Mouse (Mus musculus): ENCODE measurements at regions not wholly inside any gene's neighbourhood (a gene's known extent, or its start where the extent isn't known, plus 50 kb on each side); places are given as distances from the start of the nearest gene placed in this dataset.

- no peak for DNase-seq
These were observed 110.1 kb upstream of the Adra1d start for GRCm38 (mm10) chr2:131672223-131672622.

GRCm38 (mm10) chr2:131670876-131671275 lies 108.8 kb upstream of the Adra1d start:
- no peak for DNase-seq

- DNase-seq, result no peak
These were observed 105.8 kb upstream of the Adra1d start for GRCm38 (mm10) chr2:131667874-131668273.

DNA sequence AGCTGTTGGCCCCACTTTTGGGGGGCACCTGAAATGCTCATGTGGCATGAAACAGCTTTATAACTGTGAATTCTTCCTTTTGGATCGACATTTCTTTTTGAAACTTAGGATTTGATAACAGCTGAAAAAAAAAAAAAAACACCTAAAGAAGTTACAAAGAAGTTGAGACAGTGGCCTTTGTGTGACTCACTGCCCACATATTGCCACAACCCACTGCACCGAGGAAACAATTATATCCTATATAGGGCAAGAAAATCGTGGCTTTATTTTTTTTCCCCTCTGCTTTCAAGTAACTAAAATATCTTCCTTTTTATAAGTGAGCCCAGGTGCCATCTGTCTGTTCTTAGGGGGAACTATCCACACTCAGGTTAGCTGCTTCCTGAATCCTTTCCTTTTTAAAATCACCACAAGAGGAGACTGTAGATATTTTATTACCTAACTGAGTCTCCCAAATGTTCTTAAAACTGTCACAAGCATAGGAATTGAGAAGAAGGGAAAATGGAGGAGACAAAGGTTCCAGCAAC lies 104.8 kb upstream of the Adra1d start:
- DNase-seq, result no peak

DNA sequence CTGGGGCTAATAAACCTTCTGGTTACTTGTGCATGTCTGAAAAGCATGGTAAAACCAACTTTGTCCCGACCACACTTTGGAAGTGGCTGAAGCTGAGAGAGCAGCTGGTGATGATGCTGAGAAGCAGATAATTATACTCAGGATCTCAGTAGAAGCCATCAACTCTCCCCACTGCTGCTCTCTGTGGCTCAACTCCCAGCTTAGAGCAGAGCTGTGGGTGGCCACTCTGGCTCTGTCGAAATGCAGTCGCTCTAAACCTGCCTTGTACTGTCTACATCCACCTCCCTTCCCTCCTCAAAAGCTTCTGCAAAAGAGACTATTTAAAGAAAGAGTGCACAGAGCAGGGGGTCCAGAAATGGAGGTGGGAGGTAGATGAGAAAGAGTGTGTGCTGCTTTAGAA lies 102.5 kb upstream of the Adra1d start:
- no peak for DNase-seq

GRCm38 (mm10) chr2:131663199-131663809 lies 101.2 kb upstream of the Adra1d start:
- DNase-seq, result no peak

DNA sequence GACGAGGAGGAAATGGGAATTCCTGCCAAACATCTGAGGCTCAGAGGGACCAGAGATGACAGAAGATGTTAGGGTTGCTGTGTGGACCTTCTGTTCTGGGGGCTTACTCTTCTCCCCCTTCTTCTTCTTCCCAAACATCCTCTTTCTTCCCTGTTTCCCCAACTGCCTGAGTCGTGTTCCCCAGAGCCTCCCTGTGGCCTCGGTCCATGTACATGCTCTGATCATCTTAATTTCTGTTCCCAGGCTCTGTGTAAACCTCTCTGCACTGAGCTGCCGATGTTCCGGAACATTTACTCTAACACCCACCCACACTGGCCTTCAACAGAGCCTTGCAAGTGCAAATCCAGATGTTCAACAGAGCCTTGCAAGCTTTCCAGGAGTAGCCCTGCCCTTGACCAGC lies 90.1 kb upstream of the Adra1d start:
- no peak for DNase-seq

DNA sequence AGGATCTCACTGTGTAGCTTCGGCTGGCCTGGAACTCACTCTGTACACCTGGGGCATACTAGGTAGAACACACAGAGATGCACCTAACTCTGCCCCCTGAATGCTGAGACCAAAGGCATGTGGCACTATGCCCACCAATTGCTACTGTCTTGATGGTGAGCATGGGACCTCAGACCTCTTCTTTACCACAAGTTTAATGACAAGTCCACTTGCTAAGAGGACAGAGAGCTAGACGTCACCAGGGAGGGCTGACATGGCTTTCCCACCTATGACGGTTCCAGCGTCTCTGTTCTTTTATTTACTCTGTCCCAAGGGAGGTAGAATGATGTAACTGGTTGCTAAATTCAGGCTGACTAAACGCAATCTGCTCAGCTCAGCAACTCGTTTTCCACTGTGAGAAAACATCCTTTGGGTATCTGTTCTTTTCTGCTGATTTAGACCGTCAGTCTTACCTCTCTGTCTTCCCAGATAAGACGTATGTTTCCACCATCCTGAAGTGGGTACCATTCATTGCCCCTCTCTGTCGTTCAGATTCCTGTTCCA lies 88.6 kb upstream of the Adra1d start:
- no peak for DNase-seq

DNA sequence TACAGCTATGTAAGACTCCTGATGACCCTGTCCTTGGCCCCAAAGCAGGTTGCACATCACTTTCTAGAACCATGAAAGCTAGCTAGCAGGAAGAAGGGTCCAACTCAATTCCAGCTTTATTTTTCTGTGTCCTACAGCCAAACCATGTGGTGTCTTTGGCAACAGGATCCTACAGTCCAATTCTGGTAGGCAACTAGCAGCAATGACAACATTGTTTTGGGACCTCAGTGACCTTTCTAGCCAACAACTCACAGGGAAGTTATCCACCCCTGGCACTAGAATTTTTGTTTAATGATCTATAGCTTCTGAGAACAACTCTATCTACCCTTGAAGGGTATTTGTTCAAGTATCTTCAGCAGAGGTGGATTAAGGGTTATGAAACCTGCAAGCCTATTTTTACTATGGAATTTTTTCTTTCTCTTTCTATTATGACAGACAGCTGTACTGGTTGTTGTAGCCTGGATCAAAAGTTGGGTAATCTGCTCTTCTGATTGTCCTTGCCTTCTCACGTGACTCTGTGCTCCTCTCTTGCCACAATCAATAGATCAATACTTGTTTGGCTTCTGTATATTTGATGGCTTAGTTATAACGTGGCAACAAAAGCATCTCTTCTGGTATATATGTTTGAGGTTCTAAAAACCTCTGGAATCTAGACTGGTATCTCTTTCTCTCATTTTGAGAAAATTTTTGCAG lies 82.2 kb upstream of the Adra1d start:
- no peak for DNase-seq

GRCm38 (mm10) chr2:131642456-131642855 lies 80.4 kb upstream of the Adra1d start:
- no peak for DNase-seq

DNA sequence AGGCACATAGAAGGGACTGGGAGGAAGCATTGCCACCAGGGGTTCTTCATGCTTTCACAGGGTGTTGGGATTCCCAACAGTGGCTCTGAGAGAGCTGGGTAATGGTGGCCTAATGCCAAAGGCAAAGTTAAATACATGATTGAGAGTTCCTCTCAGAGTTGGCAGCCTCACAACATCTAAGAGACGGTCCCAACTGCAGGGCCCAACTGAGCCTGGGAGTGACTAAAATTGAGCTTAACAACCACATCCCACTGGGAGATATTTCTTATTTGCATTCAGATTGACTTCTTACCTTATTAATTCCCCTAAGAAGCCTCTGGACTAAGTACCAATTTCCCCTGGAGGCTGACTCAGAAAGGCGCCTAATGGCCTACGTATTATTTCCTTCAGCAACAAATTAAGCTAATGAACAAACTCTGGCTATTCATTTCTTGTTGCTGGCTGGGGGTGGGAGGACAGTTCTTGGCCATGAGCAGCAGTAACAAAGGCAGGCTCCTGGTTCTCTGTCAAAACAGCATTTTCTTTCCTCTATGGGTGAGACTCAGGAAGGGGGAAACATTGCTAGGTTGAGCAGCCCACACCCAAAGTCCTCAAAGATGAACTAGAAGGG lies 77.0 kb upstream of the Adra1d start:
- DNase-seq, result no peak

DNA sequence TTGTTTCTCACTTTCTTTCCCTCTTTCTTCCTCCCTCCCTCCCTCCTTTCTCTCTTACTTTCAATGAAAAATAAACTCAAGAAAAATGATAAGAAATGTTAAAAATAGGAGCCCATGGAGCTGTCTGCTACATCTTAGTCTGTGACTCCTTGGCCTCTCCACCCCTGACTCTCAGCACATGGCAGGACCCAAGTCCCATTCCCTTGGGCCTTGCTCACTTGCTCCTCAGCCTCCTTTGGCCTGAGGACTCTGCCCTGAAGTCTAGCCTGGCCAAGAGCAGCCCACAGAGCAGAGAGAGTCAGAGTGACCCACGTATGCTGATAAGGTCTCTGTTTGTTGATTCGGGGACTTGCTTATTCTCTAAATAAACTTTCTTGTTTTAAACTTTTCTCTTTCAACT lies 73.7 kb upstream of the Adra1d start:
- no peak for DNase-seq

DNA sequence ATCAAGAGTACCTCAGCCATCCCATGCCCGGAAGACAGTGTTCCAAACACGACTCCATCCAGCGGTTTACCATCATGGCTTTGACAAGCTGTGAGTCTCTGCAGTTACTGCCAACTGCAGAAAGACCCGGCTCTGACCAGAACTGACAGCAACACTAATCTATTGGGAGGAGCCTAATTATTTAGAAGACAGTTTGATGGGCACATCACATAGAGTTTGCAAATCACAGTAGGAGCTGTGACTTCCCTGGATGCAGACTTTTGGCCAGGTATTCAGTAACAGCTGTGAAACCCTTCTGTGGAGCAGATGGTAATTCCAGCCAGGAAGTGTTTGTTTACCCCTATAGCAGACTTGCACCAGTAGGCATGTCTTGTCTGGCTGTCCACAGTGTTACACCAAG lies 55.8 kb upstream of the Adra1d start:
- no peak for DNase-seq

- DNase-seq, result no peak
These were observed 50.4 kb upstream of the Adra1d start for GRCm38 (mm10) chr2:131612486-131612885.
